Mouse (Mus musculus) heart, adult 18-20 months (tissue): Measurements from ENCODE around the gene Krtap4-2. TPM values are rescaled to one million over a fixed set of nuclear protein-coding genes. Genes with fewer than 3 reads are reported as not detected.

Source experiments
- DNase-seq, 2 experiments: peaks; one replicate each; pipeline ENCODE4 v3.0.0; 2021 to 2022; ENCODE audit warnings: mixed read lengths in 1 of 2
- total RNA-seq, 2 experiments: library from RNA; stranded (reverse); gene quantifications; 2 replicates each; pipeline ENCODE4 v1.2.3; 2021

Krtap4-2 gene
- total RNA-seq, 2 experiments from 2014 or later, result not detected

DNA sequence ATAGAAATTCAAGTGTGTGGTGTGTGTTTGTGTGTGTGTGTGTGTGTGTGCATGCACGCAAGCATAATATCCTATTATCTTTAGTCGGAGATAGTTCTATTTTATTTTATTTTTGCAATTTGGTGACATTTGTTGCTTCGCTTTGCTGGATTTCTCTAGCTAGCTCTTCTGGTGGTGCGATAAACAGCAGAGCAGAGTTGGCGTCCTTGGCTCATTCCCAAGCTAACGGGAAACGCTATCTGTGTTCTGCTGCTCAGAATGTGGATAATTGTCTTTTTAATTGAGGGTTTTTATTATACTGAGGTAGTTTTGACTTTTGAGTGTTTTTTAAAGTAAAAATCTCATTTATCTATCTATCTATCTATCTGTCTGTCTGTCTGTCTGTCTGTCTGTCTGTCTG is 49.8 kb downstream of the Krtap4-2 start:
- no peak for DNase-seq

Other genes with a start within 250 kb of the Krtap4-2 start
- 1 to 10 TPM; 4.1 to 5.1 TPM for gene Krt10, start 245.7 kb downstream of the Krtap4-2 start, total RNA-seq
- not detected for gene Krt12, start 212.8 kb downstream of the Krtap4-2 start, total RNA-seq
- not detected for gene Krt20, start 196.9 kb downstream of the Krtap4-2 start, total RNA-seq
- gene Krt23, start 141.9 kb downstream of the Krtap4-2 start, total RNA-seq, result under 1 TPM in 1 of 2 experiments, not detected in 1; 0.31 TPM
- gene Krt39, start 113.7 kb downstream of the Krtap4-2 start, total RNA-seq, result not detected
- not detected for gene Krt40, start 91.9 kb downstream of the Krtap4-2 start, total RNA-seq
- not detected for gene Krtap3-3, start 84.2 kb downstream of the Krtap4-2 start, total RNA-seq
- gene Krtap3-2, start 78.2 kb downstream of the Krtap4-2 start, total RNA-seq, result not detected
- not detected for gene Gm11939, start 75.6 kb downstream of the Krtap4-2 start, total RNA-seq
- gene Krtap3-1, start 68.5 kb downstream of the Krtap4-2 start, total RNA-seq, result not detected
- gene Krtap1-5, start 54.1 kb downstream of the Krtap4-2 start, total RNA-seq, result not detected
- gene Krtap1-4, start 51.4 kb downstream of the Krtap4-2 start, total RNA-seq, result not detected
- not detected for gene Krtap1-3, start 43.7 kb downstream of the Krtap4-2 start, total RNA-seq
- not detected for gene Krtap9-3, start 37.0 kb downstream of the Krtap4-2 start, total RNA-seq
- not detected for gene Gm11938, start 31.8 kb downstream of the Krtap4-2 start, total RNA-seq
- gene Gm11937, start 24.9 kb downstream of the Krtap4-2 start, total RNA-seq, result not detected
- not detected for gene Krtap2-4, start 20.2 kb downstream of the Krtap4-2 start, total RNA-seq
- not detected for gene Gm11562, start 14.6 kb downstream of the Krtap4-2 start, total RNA-seq
- gene Krtap4-1, start 6.8 kb downstream of the Krtap4-2 start, total RNA-seq, result not detected
- not detected for gene Krtap4-7, start 9.0 kb upstream of the Krtap4-2 start, total RNA-seq
- gene Gm11555, start 15.2 kb upstream of the Krtap4-2 start, total RNA-seq, result not detected
- not detected for gene Gm11563, start 23.9 kb upstream of the Krtap4-2 start, total RNA-seq
- not detected for gene Krtap4-6, start 30.9 kb upstream of the Krtap4-2 start, total RNA-seq
- not detected for gene Gm14190, start 55.7 kb upstream of the Krtap4-2 start, total RNA-seq
- gene Gm14180, start 99.2 kb upstream of the Krtap4-2 start, total RNA-seq, result not detected
- not detected for gene Gm11595, start 137.8 kb upstream of the Krtap4-2 start, total RNA-seq
- gene Krtap4-8, start 145.6 kb upstream of the Krtap4-2 start, total RNA-seq, result not detected
- not detected for gene Krtap4-9, start 150.1 kb upstream of the Krtap4-2 start, total RNA-seq
- not detected for gene Gm11596, start 158.4 kb upstream of the Krtap4-2 start, total RNA-seq
- not detected for gene Gm11569, start 163.8 kb upstream of the Krtap4-2 start, total RNA-seq
- not detected for gene Gm11554, start 169.4 kb upstream of the Krtap4-2 start, total RNA-seq
- not detected for gene Krtap4-13, start 174.8 kb upstream of the Krtap4-2 start, total RNA-seq
- gene Gm11564, start 180.6 kb upstream of the Krtap4-2 start, total RNA-seq, result not detected
- not detected for gene 2300003K06Rik, start 203.0 kb upstream of the Krtap4-2 start, total RNA-seq
- not detected for gene Krtap4-16, start 216.5 kb upstream of the Krtap4-2 start, total RNA-seq
- not detected for gene Gm11568, start 222.8 kb upstream of the Krtap4-2 start, total RNA-seq
- not detected for gene Gm11559, start 229.4 kb upstream of the Krtap4-2 start, total RNA-seq
- not detected for gene Krtap9-1, start 238.3 kb upstream of the Krtap4-2 start, total RNA-seq
- not detected for gene Gm11567, start 244.1 kb upstream of the Krtap4-2 start, total RNA-seq